Mouse (Mus musculus) layer of hippocampus, adult 18-20 months (tissue): ENCODE data around the gene Ston2. TPM values are rescaled to one million over a fixed set of nuclear protein-coding genes. Genes with fewer than 3 reads are reported as not detected.
A peak's percentile ranks its signal among the peaks of the same experiment; 100 is the strongest.
"Not testable (repeated sequence)": the region's sequence is repeated elsewhere in the genome, so short reads cannot be mapped to it uniquely, and the experiment has no call there.

ENCODE experiments used
- DNase-seq, 2 experiments: peaks; one replicate each; pipeline ENCODE4 v3.0.0; 2022; ENCODE audit warnings: low spot score in 2 of 2
- total RNA-seq, 2 experiments: library from RNA; stranded (reverse); gene quantifications; 2 replicates each; pipeline ENCODE4 v1.2.3; 2021

The Ston2 gene
- total RNA-seq, 2 experiments from 2014 or later: 31.4 to 35.4 TPM

GRCm38 (mm10) chr12:91791822-91792221 lies 3.6 kb upstream of the Ston2 start:
- no peak for DNase-seq

- peak; percentile 59 to 87 for DNase-seq
Observed at GRCm38 (mm10) chr12:91789801-91790200, 1.6 kb upstream of the Ston2 start.

DNA sequence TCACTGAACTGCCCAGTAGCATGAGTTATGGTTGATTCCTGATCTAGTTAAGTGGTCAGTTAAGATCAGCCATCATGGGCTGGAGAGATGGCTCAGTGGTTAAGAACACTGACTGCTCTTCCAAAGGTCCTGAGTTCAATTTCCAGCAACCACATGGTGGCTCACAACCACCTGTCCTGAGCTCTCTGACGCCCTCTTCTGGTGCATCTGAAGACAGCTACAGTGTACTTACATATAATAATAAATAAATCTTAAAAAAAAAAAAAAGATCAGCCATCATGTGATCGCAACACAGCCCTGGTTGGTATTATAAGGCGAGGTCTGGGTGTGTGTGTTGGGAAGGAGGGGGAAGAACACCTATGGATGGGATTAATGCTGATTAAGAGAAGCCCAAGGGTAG lies 259 bp upstream of the Ston2 start:
- not testable (repeated sequence) for DNase-seq

DNA sequence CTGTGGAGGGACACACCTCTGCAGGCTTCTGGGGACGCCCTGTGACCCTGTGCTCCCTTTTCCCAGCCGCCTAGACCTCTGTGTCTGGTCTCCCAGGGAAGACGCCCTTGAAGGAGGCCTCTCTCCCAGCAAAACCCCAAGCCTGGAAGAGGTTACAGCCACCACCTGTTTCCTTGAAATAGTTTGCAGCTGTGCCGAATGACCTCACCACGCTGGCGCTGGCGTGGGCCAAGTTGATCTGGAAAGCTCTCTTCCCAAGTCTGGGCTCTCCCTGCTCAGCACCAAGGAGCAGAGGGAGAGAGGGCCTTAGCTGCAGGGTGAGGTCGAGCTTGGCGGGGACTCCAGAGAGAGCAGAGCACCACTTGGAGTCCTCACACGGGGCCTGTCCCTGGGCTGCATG lies 1.8 kb downstream of the Ston2 start:
- no peak for DNase-seq

DNA sequence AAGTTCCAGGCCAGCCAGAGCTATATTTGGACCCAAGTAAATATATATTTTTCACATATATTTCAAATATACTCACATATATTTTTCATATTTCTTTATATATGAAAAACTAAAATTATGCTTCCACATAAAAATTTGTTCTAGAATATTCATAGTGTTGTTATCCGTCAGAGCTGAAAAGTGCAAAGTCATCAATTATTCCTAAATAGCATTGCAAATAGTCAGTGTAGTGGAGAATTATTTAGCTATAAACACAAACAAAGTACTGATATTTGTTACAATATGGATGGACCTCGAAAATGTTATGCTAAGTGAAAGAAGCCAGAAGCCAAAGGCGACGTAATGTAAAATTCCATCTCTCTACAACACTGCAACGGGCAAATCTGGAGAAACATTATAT lies 6.8 kb downstream of the Ston2 start:
- DNase-seq: no peak

- no peak for DNase-seq
Observed at GRCm38 (mm10) chr12:91780531-91780930, 7.7 kb downstream of the Ston2 start.

- peak; percentile 62 to 85 for DNase-seq
Observed at GRCm38 (mm10) chr12:91779004-91779365, 9.2 kb downstream of the Ston2 start.

GRCm38 (mm10) chr12:91778211-91779003 lies 9.8 kb downstream of the Ston2 start:
- DNase-seq: peak in 1 of 2 experiments; percentile 49

DNA sequence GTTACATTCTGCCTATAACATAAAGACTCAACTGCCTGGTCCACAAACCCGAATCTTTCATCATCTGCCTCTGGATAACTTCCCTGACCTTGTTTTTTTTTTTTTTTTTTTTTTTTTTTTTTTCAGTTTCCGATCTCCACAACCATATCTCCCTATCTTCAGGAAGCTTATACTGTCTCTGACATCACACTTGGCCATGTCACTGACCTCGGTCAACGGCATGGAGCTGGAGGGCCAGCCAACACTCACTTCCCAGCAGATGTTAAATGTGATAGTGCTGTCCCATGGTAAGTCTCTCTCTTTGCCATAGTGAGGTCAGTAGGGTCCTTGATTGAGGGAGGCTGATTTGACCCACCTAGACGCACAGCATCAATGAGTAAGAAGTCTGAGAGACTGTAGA lies 11.8 kb downstream of the Ston2 start:
- DNase-seq: no peak

- DNase-seq: no peak
Observed at GRCm38 (mm10) chr12:91774811-91775284, 13.3 kb downstream of the Ston2 start.

DNA sequence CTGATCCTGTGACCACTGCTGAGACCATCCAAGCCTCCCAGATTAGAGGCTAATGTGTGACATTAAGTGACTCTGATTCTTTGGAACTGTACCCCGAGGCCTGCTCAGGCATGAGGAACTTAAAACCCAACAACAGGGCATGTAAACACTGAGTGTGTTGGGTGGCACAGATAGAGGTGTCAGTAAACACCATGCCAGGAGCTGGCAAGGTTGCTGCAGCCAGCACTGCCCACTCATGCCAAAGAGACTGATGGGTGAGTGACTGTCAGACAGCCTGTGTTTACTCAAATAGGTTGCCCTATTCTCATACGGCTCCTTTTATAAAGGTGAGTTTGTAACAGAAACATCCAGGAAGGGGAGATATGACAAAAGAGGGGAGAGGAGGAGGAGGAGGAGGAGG lies 19.3 kb downstream of the Ston2 start:
- DNase-seq: no peak

DNA sequence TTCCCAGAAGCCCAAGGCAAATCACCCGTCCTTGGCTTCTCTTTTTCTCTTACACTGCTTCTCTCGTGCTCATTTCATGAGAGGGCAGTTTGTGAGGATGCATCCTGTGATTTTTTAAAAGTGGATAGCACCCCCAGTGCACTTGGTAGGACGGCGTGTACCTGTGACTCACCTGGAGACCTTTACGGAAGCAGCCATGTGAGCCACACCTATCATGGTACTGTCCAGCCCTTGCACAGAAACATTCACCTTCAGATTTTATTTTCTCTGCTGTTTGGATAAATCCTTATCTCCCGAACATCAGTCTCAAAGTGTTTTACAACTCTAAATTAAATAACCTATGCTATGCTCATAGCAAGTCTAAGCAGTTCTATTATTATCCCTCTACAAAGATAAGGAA lies 20.0 kb downstream of the Ston2 start:
- DNase-seq: no peak

- DNase-seq: peak in 1 of 2 experiments; percentile 74
Observed at GRCm38 (mm10) chr12:91766338-91767107, 21.7 kb downstream of the Ston2 start.

- no peak for DNase-seq
Observed at GRCm38 (mm10) chr12:91765504-91765903, 22.7 kb downstream of the Ston2 start.

DNA sequence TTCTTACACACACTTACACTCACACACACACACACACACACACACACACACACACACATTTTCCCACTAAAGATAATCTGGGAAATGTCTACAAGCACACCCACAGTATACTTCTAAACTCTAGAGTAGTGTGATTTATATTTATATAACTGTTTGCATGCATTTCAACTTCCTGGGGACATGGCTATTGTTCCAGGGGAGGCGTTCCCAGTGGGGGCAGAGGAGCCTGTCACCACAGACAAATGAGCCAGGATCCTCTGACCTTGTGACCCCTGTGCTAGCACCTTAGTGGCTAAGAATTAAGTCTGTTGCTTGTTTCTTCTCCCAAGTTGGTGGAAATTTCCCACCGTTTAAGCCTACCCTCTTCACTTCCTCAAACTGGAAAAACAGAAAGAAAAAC lies 23.1 kb downstream of the Ston2 start:
- DNase-seq: no peak

DNA sequence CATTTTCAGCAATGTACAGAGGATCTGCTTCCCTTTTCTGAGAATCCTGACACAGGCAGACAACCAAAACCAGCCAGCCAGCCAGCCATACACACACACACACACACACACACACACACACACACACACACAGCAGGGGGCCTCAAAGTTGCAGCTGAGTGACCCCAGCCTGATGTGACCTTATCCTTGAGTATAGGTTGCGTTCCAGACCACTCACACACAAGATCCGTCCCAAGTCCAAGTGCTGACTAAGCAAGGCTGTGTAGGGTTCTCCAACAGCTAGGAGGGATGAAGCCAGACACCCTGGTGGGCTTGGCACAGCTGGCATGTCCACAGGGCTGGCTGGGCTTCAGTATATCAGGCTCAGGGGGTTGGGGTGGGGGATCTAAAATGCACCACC lies 23.7 kb downstream of the Ston2 start:
- no peak for DNase-seq

DNA sequence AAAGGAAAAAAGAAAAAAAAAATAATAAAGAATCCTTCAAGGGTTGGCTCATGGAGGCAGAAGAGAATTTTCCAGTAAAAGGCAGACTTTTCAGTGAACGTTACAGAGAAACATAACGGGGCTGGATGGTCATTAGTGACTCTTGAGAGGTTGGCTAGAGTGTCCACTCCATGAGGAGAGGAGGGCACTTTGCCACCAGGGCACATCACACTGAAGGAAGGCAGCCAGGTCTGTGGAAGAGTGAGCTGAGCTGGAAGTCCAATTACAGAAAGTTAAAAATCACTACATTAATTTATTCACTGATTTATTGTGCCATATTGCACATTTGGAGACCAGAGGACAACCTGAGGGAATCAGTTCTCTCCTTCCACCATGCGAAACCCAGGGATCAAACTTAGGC lies 28.4 kb downstream of the Ston2 start:
- no peak for DNase-seq

DNA sequence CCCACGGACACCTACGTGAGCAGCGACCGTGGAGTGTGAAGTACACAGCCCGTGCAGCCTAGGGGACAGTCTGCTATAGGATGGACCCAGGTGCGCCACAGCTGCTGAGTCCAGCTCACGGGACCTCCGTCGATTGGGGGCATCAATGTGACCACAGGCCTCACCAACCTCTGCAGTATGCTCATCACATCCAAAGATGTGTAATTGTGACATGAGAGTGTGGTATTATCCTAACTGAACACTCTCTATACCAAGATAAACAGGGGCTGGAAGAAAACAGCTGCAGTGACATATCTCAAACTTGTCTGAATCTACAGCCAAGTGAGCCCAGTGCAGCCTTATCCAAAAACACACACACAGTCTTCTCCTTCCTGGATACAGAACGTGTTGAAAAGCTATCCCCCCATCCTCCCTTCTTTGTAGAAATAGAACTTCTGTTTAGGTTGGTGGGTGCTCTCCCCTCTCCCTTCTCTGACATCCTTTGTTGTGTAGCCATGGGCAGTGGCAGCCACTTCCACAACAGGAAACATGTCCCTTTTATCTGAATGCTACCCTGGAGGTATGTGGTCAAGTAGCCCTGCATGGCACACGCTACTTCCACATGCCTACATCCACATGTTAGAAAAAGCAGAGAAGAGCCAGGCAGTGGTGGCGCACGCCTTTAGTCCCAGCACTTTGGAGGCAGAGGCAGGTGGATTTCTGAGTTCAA lies 30.2 kb downstream of the Ston2 start:
- no peak for DNase-seq

DNA sequence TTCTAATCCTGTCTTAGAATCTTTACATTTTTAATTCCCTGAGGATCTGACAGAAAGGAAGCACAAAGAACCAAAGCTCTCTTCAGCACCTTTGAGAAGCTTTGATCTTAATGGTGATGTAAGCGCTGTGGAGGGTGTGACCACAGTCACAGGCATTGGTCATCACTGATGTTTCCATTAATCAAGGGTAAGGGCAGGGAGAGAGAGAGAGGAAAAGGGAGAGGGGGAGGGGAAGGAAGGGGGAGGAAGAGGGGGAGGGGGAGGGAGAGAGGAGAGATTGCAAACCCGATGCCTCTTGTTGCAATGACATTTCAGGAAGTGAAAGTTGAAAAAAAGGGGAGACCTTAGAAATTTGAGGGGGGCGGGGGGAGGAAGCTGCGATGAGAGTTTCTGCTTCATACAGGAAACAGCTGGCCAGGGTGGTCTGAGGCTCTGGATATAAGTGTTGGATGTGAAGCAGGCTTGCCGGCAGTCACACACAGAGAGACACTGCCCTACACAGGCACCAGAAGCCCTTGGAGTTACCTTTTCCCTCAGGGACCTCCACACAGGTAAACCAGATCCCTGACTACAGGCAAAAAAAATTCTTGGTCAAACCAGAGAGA lies 31.5 kb downstream of the Ston2 start:
- DNase-seq: no peak

GRCm38 (mm10) chr12:91754606-91755005 lies 33.6 kb downstream of the Ston2 start:
- DNase-seq: no peak

DNA sequence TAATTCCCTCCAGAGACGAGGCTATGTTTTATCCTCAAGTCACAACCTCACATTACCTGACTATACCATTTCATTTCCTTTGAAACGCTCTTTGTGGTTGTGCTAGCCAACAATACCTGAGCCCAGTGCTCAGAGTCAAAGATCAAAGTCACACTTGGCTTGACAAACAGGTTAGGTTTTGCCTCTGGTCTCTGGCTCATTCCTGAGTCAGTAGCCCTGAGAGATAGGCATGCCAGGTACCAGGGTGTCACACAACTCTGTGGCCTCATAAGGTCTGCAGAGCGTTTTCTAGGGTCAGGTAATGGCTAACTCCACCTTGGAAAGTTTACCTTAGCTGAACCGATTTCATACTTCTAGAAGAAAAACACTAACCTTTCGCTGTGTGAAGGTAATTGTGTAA lies 35.5 kb downstream of the Ston2 start:
- DNase-seq: no peak
